Mouse (Mus musculus) T-helper 2 cell (primary cell): ENCODE measurements at regions not wholly inside any gene's neighbourhood (a gene's known extent, or its start where the extent isn't known, plus 50 kb on each side); places are given as distances from the start of the nearest gene placed in this dataset.
"Not testable (repeated sequence)": the region's sequence is repeated elsewhere in the genome, so short reads cannot be mapped to it uniquely, and the experiment has no call there.

ENCODE experiments used
- in situ Hi-C: fragments of 300-600 bp; cut with MboI, MseI; formaldehyde crosslinking; loops from one replicate; pipeline ENCODE4 v1.15.1; 2025; ENCODE audit warnings: high pct_unique_total_duplicates

DNA sequence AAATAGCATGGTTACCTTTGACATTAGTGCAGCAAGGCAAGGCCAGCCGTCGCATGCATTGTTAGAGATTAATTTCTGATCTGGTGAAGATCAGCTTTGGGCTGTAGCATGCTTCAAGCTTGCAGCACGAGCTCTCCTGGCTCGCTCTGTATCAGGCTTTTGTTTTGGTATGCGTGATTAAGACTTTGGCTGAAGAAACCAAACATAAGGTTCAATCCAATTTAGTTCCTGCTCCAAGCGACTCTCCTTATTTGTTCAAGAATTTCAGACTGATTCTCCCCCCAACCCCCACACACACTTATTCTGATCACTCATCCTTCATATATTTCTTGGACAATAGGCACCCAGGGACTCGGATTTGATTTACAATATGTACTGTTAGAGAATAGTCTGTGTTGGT lies 118.0 kb upstream of the Gm5148 start:
- in situ Hi-C loops = no loop called here

DNA sequence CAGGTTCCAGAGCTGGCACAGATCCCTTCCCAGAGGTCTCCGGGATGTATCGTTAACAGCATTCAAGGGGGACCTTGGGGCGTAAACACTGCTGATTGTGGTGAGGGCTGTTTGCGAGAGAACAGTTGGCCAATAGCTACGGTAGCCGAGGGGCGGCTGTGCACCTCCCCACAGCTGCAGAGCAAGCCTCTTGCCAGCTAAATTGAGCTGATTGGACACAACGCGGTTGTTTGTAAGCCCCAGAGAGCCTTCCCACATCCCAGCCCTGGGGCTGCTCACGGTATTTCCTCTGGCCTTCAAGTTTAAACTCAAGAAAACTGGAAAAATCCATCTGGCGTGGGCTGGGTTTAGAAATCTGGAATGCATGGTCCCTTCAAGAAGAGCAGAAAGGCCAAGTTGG lies 114.6 kb upstream of the Gm5148 start:
- in situ Hi-C loops = no loop called here

DNA sequence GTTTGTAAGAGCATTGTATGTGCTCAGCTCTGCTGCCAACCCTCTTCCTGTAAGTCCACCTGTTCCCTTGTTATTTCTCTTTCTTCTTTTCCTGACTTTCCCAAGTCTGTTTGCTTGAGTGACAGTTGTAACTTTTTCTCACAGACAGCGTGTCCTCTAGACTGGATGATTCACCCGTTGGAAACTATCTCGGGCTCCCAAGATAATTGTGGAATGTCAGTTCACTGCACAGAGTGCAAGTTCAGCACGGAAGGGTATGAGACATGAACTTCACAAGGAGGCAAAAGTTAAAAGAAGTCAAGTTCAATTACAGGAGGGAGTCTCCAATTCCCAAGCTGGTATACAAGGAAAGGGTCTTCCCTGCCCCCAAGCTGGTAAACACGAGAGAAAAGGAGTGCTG lies 112.5 kb upstream of the Gm5148 start:
- in situ Hi-C loops = no loop called here

DNA sequence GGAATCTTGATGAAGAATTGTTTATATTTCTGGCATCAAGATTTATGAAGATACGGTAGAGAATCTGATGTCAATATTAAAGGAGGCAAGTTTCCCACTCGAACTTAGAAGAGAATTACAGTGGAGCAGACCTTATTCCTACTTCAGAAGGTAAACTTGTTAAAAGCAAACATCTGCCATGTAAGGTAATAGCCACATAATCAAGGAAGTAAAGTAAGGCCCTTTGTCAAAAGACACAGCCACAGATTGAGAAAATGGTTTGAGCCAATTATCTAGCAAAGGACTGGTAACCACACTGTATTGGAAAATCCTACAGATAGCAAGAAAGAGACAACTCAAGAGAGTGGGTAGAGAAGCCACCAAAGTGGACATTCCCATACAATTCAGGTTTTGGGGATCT lies 111.4 kb upstream of the Gm5148 start:
- in situ Hi-C loops = no loop called here

DNA sequence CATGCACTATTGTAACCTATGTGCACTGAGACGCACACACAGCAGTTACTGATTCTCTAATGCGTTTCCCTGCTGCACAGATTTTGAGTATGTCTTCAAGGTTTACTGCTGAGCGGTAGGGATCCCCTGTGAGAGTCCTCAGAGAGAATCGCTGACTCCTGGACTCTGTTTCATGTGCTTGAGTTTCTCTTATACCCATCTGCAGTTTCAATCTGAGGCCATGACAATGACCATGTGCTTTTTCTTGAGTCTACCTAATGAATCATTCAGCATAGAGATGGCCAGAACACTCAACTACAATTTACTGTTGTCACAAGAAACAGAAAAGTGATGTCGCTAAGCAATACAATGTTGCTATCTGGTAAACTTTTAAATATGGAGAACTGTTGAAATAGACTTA lies 110.8 kb upstream of the Gm5148 start:
- in situ Hi-C loops = no loop called here

DNA sequence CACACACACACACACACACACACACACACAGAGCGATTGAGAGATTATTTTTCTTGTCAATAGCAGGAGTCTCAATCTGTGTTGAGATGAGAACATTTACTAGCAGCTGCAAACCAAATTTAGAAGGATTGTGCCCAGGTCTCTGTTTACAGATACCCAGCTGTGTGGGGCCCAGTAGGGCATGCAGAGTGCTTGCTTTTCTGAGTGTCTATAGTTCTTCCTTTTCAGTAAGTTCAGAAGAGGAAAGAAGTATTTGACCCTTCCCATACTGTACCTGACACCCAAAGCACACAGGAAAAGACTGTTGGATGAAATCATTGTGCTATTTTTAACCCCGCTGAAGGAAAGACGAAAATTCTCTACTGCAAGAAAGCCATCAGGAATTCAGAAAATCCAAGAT lies 110.3 kb upstream of the Gm5148 start:
- in situ Hi-C loops = no loop called here

DNA sequence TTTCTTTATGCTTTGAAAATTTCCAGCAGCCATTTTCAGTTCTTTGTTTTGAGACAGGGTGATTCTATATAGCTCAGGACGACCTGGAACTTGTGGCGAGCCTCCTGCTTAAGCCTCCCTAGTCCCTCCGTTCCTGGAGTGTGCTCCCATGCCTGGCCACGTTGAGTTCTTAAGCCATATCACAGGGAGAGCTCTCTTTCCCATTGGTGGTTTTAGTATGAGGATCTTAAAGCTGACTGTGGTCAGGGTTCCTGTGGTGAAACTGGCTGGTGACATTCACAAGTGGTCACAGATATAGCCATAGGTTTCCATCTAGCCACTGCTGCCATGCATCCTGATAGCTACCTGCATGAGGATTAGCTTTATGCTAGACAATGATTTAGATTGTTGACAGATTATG lies 109.1 kb upstream of the Gm5148 start:
- in situ Hi-C loops = no loop called here

DNA sequence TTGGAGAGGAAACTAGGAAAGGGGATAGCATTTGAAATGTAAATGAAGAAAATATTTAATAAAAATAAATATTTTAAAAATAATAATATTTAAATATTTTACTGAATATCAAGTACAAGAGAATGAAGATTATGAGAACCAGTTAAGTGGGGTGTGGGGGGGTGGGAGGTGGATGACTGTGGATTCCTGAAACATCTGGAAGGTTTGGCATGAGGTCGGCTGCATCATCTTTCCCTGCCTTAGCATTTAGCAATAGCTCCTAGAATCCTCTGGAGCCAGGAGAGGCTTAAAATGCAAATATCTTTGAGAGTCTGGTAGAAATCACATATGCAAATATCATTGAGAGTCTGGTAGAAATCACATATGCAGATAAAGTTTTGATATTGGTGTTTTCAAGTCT lies 103.3 kb upstream of the Gm5148 start:
- in situ Hi-C loops = no loop called here

DNA sequence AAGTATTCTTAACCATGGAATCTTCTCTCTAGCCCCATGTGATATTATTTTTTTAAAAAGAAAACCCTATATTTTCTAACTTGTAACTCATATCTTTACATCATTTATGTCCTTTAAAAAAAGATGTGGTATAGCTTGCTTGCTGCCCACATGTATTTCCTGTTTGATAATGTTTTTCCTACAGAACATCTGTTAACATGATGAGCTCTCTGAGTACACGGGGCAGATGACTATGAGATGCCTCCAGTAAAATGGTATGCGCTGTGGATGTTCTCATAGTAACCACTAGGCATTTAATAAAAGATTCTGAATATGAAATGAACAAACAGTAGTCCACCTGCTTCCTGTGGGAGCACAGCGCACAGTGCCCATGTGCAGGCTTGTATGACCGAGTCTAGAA lies 101.3 kb upstream of the Gm5148 start:
- in situ Hi-C loops = no loop called here

DNA sequence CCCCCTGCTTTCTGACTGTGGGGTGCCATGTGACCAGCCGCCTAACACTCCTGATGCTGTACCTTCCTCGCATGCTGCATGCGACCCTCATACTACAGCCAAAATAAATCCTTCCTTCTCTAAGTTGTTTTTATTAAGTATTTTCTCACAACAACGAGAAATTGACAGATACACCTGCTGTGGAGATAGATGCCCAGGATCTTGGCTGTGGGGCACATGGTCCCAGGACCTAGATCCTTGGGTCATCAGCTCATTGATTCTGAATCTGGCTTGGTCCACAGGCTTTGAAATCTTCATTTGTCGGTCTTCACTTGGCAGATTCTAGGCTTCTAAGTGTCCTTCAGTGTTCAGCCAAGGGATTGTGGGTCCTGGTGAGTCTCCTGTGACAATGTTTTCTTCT lies 100.4 kb upstream of the Gm5148 start:
- in situ Hi-C loops = no loop called here

DNA sequence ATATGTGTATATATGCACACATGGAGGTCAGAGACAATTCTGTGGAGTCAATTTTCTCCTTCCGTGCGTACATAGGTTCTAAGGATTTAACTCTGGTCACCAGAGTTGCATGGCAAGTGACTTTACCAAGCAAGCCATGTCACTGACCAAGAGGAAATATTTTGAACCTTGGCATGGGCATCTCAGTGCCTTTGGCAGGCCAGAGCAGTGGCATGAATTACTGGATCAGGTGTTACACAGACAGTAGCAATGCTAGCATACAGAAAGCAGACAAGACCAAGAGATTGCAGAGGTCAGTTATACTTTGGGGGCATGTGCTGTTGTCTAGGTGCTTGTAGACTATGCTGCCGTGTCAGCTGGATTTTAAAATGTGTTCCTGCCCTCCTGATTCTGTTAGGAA lies 95.2 kb upstream of the Gm5148 start:
- in situ Hi-C loops = no loop called here

DNA sequence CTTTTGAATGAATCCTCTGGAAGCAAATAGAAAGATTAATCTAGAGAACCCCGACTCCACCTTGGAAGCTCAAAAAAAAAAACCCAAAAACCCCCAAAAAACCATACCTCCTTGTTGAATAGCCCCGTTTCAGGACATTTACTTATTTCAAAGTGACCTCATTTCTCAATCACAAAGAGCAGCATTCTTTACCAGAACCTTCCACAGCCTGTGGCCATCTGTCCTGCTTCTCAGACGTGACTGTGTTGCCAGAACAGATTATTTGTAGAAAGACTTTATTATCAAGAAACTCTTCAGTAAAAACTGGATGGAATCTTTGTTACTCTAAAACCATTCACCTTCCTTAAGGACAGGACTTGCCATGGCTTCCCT lies 93.1 kb upstream of the Gm5148 start:
- in situ Hi-C loops = no loop called here

DNA sequence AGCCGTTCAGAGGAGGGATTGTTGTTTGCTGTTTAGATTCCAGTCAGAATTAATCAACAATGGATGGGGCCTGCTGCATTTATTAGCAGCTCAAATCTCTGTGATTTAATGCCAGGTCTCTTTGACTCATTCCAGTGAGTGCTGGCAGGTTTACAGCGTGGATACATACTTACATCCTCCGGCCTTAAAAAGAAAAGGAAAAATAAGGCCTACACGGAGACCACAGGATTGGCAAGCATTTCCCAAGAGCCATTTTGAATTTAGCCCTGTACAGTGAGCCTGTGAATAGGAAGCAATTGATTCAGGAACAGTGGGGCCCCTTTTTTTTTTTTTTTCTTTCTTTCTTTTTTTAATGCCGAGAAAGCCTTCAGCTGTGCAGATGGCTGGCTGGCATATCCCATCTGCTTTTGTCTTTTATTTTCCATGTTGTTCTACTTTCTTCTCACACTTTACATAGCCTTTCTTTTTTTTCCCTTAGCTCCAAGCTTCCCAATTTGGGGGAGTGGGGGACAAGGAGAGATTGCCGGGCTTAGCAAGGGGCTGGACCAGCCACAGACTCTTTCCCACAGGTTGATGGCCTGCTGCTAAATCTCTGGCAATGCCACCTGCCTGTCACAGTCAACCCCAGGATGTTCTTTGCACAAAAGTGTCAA lies 92.6 kb upstream of the Gm5148 start:
- in situ Hi-C loops = no loop called here

DNA sequence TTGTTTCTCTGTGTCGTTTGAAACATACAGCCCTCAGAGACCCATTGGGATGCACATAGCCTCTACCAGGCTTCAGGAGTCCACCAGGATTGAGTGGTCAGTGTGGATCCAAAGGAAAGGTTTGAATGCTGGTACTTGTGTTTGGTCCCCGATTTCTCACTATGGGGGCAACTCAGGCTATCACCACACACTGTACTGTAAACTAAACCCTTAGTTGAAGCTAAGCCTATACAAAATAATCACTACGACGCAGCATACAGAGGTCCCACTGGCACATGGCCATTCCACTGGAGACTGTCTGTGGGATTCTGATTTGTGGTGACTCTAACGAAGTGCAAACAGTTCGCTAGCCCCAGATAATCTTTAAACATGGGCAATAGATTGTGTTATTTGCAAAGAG lies 91.5 kb upstream of the Gm5148 start:
- in situ Hi-C loops = no loop called here

DNA sequence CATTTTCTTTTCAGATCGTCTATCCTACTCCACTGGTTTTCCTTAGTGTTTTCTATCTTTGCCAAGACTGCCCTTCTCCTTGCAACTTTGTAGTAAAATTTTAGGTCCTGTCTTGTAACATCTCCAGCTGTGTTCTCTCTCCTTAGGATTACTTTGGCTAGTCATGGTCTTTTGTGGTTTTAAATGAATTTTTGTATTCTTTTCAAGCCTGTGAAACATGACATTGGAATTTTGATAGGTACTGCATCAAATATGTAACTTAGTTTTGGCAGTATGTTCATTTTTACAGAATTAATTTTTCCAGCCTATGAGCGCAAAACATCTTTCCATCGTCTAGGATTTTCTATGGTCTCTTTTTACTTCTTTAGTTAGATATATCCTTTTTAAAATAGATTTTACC lies 88.6 kb upstream of the Gm5148 start:
- in situ Hi-C loops = no loop called here

DNA sequence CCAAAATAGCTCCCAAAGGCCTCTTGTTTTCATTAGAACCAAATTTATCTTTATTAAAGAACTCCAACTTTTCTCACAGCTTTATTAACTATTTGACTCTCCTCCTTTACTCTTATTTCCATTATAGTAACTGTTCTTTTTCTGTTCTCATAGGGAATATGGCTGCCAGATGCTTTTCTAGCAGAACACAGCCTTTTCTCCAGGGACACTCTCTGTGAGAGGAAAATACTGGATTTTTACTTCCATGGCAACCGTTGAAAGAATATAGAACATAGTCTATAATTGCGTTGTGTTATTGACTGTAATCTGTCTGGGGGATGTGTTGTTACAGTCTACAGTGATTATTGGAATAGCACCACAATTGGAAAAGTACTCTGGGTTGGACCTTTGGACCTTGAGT lies 87.1 kb upstream of the Gm5148 start:
- in situ Hi-C loops = no loop called here

DNA sequence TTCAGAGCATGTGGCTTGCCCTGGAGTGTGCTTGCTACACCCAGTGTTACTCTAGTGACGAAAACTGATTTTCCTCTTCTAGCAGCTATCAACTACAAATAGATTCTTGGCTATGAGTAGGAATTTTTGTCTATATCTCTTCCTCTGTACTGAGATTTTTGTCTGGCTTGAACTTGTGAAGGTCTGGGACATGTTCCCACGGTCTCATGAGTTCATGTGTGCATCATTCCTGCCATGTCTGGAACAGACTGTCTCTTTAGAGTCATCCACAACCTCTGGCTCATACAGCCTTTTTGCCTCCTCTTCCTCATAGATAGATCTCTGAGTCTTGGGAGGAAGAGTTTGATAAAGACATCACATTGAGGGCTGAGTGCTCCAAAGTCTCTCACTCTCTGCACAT lies 86.5 kb upstream of the Gm5148 start:
- in situ Hi-C loops = no loop called here

DNA sequence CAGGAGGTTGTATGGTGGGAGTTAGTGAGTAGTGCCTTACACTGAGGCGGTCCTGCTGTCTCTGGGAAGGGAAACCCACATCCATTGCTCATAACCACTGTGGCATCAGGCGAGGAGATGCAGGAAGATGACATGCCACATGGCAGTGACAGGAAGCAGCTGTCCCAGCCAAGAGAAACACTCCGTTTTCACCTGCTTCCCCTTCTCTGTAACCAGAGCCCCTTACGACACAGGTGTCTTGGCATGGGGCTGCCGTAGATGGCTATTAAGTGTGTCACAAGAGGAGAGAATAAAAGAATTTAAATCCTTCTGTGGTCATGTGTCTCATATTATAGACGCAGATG lies 81.5 kb upstream of the Gm5148 start:
- in situ Hi-C loops = no loop called here

DNA sequence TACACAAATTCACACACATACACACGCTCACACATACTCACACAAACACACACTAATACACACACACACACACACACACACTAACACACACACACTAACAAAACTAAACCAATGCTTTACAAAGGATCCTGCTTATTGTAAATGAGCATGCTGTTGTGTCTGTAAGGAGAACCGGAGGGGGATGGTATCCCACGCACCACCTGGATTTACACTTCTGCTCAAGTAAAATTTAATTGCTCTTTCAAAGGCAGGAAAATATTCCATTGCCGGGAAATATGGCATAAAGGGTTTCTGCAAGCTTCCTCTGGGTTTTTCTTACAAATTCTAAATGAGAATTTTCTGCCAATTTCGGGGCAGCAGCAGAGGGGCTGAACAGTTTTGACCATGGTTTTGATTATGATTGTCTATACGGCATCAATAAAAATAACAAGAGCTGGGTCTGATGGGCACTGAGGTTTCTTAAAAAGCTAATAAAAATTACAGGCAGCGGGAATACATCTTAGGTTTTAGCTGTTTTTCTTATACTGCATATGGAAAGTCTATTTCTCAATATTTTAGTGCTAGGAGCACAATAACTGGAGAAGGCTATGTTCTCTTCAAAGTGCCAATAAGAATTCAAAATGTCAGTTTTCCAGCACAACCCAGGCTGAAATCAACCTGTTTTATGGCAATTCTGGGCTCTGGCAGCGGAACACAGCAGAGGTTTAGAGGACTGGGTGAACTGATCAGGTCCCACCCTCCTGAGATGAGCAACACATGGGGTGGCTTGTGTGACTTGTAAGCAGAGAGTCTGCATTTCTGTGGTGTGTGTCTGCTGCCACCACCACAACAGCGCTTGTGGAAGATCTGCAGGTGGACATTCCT lies 80.9 kb upstream of the Gm5148 start:
- in situ Hi-C loops = no loop called here

DNA sequence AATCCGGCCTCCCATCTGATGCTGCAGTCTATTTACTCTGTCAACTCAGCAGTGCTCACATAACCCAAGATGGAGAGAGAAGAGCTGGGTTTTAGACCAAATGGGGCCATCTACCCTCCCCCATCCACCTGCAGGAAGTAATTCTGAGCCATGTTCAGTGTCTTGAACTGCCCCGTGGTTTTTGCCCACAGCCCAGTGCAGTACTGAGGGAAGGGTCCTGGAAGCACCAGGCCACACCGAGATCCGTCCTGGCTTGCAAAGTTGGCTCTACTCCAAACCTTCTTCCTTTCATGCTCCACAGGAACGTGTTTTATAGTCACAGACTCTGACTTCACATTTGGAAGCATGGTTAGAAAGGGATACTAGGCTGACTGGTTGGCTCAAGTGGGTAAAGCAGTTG lies 80.0 kb upstream of the Gm5148 start:
- in situ Hi-C loops = no loop called here

DNA sequence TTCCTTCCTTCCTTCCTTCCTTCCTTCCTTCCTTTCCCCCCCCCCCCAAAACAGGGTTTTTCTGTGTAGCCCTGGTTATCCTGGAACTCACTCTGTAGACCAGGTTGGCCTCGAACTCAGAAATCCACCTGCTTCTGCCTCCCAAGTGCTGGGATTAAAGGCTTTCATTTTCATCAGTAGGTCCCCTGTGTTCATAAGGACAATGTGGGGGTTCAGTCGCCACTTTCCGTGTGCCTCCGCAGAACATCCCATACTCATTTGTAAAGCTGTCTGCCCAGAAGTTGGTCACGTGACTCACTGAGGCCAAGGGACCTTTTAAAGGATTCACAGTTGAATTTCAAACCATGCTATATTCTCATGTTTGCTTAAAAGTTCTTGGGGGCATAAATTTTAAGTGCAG lies 79.5 kb upstream of the Gm5148 start:
- in situ Hi-C loops = not testable (repeated sequence)

DNA sequence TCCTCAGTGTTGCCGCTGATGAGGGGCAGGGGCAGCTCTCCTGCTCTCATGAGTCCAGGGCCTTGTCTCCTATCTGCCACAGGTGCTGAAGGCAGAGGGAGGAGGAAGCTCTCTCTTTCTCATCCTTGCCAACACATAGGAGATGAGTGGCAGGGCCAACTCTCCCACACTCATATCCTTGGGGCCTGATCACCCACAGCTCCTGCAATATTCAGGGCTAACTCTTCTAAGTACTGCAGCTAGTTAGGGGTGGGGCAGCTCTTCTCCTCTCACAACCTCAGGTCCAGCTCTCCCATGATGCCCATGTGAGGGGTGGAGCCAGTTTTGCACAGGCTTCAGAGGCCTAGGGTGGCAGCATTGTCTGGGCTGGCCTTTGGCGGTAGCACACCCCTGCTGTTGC lies 77.3 kb upstream of the Gm5148 start:
- in situ Hi-C loops = no loop called here

DNA sequence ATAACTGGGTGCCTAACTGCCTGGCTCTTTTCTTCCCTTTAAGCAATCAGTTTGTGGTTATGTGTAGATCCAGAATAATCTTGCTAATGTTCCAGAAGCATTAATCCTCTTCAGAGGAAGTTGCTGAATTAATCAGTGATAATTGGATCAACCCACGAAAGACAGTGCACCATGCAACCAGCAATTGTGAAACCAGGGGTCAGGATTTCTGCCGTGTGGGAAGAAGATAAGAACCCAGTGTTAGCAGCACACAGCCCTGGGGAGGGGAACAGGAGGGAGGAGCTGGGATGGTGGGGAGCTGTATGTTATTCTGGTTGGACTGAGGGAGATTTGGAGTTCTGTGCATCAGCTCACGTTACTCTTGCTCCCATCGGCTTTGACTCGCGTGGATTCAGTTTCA lies 75.5 kb upstream of the Gm5148 start:
- in situ Hi-C loops = no loop called here

DNA sequence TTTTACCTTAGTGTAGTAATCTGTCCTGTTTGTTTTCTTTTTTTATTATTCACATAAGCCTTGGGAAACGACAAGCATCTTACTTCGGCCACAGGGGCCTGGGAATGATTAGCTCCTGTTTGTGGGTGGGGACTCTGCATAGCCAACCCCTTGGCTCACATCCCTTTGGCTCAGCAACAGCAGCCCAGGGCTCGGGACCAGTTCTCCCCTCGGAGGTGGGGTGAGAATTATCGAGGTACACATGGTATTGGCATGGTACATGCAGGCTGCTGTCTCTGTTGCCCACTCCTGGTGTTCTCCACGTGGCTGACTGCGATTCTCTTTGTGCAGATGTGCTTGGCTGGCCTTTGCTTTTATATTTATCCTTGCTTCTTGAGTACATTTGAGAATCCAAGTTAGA lies 65.4 kb upstream of the Gm5148 start:
- in situ Hi-C loops = no loop called here
